Mouse (Mus musculus) brain, embryonic 18.5 days (tissue): ENCODE data around the gene Atp2b1.

ENCODE experiments used
- DNase-seq: peaks from one replicate; pipeline ENCODE4 v3.0.0-alpha.2; 2012; ENCODE audit warnings: low read depth, low spot score

The Atp2b1 gene

DNA sequence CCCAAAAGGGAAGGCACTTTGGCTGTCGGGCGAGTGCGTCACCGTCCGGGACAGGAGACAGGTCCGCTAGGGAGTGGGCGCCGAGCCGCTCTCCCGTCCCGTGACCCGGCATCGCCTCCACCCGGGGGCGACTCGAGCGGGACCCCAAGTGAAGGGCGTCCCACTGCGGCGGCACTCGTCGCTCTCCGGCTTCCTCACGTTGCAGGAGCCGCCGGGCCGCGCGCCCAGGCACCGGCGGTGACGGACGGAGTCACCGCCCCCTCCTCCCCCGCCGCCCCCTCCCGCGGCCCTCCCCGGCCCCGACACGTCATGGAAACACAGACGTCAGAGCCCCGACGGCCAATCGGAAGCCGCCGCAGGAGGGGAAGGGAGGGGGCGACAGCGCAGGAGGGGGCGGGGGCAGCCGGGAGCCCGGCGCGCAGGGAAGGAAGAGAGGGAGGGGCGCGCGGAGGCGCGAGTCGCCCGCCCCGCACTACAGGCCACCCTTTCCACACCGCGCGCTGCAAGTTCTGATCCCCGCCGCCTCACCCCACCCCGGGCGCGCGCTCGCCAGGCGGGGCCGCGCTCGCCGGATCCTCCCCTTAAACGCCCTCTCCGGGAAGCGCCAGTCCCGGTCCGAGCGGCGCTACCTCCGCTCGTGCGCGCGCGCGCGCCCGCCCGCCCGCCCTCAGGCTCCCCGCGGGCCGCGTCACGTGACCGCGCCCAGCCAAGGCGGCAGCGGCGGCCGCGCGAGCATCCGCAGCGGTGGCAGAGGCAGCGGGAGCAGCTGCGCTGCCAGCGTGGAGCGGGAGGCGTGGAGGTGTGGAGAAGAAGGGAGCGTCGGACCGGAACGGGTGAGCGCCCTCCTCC is at the start of gene Atp2b1:
Gene Atp2b1 (plus strand): TSS at position 446 of the 849 bp plus-strand sequence.
- peak; percentile 94 for DNase-seq

DNA sequence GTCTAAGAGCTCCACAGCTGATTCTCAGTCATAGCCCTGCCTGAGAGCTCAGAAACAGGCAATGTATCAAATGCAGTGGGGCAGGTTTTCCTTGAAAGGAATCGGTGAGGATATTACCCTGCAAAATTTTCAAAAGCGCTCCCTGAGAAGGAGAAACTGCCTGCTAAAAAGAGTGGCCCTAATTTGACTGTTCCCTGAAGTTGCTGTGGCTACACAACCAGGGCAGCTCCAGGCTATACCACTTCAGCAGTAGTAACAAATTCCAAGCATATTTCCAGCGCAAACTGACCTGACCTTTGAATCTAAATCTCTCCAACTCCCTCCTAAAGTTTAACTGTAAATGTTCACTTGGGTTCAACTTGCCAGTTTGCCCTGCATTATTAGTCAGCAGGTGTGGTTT is 49.4 kb upstream of the Atp2b1 start:
- no peak for DNase-seq

DNA sequence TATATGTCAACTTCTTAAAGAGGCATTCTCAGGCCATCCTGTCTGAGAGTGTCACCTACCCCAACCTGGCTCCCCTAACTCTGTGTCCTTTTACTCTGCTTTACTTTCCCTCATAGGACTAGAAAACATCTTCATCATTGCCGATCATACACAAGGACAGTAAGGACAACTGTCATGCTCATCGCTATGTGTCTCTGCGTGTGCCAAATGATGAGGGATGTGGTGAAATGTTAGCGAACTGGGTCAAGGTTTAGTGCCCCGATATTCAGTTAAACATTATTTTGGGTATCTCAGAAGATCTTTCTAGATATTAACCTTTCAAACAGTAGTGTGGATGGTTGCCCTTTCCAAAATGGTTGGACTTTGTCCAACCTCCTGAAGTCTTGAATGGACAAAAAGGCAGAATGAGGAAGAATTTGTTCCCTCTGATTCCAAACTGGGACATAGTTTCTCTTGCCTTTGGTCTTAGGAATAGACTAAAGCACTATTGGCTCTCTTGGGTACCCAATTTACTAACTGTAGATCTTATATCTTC is 47.3 kb upstream of the Atp2b1 start:
- no peak for DNase-seq

DNA sequence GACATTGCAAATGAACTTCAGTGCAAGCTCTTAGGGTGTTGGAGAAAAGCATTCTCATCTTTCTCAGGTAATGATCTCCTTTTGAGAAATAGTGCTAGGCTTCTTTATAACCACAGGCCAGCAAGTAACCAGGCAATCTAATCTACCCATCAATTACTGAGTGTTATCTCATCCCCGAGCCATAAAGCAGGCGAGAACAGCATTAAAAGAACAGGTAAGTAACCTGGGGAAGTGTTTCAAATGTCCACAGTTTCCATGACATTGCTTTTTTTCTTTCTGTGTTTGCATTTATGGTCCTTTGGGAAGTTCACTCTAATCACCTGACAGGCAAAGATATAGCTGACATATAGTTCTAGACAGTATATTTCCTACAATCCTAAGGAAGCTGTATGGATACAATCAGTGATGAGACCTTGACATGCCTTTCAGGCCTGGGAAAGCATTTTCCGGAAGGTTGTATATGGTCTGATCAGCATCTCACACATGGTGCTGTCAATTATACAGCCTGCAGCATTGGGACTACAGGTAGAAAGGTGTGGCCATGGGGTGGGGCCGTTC is 45.8 kb upstream of the Atp2b1 start:
- DNase-seq, result no peak

DNA sequence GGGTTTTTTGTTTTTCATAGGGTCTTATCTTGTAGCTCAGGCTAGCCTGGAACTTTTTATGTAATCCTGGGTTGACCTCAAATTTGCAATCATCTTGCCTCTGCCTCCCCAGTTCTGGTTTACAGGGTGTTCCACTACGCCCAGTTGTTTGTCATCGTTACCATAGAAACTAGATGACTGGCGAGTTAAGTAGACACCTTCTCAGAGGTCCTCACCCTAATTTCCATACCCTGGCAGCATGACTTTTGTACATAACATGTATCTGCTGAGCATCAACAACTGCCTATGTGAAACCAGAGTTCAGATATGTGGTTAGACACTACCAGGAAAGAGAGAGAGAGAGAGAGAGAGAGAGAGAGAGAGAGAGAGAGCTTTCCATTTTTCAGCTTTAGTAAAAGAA is 36.4 kb upstream of the Atp2b1 start:
- DNase-seq, result no peak

GRCm38 (mm10) chr10:98878636-98879035 is 35.6 kb upstream of the Atp2b1 start:
- DNase-seq, result no peak

- no peak for DNase-seq
These were observed 34.1 kb upstream of the Atp2b1 start for GRCm38 (mm10) chr10:98880057-98880456.

DNA sequence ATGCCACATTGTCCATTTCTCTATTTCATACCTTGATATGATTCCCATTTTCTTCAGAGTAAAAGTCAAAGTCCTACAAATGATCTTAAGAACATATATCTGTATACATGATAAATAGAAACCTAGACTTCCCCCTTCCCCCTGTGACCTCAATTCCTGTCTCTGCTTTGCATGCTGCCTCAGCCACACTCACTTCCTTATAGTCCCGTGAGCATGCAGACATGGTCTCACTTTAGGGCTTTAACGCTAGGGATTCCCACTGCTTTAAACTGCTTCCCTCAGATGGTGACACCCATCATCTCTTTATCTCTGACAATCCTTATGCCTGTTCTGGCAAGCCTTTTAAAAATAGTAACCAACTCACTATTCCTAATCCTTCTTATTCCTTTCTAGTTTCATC is 33.5 kb upstream of the Atp2b1 start:
- no peak for DNase-seq

- no peak for DNase-seq
These were observed 32.7 kb upstream of the Atp2b1 start for GRCm38 (mm10) chr10:98881492-98881891.

GRCm38 (mm10) chr10:98882587-98882986 is 31.6 kb upstream of the Atp2b1 start:
- DNase-seq, result no peak

GRCm38 (mm10) chr10:98884445-98884844 is 29.8 kb upstream of the Atp2b1 start:
- no peak for DNase-seq

DNA sequence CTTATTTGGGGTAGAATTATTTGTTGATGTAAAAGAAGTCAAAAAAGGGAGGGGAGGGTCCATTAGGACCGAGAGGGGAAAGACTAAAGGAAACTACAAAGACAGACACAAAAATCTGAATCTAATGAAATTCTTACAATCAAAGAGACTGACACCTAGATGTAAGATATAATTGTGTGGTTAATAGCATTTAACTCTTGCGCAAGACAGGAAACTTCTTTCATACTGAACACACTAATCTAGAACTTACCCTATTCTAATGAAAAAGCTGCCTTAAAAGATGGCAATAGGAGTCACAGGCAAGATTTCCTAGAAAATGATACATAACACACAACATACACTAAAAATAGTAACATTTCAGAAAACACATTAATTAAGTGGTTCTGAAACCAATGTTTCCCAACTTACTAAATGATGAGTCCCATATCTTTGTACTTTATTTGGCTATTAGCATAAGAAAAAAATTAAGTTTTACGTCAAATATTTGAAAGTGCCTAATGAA is 27.4 kb upstream of the Atp2b1 start:
- no peak for DNase-seq

- DNase-seq, result no peak
These were observed 22.8 kb upstream of the Atp2b1 start for GRCm38 (mm10) chr10:98891361-98891760.

DNA sequence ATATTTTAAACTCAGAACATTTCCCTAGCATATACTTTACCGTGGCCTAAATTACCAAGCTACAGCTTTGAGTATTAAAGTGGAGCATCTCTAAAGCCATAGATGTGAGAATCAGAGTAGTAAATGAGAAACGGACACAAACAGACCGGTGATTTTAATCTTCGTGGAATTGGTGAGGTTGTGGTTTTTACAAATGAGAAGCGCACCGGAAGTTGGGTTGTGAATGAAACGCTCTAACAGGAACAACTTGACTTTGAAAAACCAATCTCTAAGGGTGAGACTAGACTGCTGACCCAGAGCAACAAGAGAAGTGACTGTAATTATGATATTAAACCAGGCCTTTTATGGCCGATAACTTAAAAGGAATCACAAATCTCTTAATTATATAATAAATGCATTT is 16.7 kb upstream of the Atp2b1 start:
- no peak for DNase-seq

GRCm38 (mm10) chr10:98897913-98898748 is 16.1 kb upstream of the Atp2b1 start:
- DNase-seq, result no peak

GRCm38 (mm10) chr10:98901533-98901932 is 12.7 kb upstream of the Atp2b1 start:
- no peak for DNase-seq

DNA sequence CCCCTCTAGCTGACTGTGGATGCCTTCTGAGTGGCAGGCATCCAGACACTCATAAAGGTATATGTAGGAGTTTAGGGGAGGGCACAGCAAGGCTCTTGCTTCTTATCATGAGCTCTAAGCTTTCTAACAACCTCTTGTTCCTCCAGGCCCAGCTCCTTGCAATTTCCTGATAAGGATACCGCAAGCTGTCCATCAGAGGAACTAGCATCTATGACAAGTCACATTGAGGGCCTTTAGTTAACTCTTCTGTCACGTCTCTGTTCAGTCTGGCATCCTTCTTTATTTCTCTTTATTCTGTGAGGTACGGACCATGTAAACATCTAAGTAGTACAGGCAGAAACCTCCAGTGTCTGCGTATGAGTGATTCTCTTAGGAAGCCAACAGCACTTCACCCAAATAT is 8.2 kb upstream of the Atp2b1 start:
- no peak for DNase-seq

DNA sequence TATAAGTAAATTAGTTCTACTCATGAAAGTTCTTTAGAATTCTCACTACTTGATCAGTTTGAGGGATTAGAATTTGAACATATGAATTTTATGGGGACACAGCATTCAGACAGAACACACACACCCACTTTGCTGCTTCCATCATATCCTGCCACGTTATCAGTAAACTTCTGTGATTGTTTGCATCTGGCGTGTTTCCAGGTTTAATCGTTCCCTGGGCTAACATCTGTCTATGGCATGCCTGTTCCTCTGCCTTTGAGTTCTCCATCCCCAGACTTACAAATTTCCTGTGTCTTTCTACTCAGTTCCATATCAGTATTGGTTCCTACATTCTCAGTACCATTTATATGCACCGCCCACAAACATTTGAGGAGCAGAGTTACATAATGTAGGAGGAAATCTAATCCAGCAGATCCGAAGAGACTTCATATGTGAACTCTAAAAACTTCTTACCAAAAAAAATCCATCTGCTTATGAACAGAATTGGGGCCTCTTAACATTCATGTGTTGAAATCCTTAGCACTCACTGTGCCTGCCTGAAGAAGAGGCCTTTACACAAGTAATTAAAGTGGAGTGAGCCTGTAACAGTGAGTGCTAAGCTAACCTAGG is 7.2 kb upstream of the Atp2b1 start:
- no peak for DNase-seq

DNA sequence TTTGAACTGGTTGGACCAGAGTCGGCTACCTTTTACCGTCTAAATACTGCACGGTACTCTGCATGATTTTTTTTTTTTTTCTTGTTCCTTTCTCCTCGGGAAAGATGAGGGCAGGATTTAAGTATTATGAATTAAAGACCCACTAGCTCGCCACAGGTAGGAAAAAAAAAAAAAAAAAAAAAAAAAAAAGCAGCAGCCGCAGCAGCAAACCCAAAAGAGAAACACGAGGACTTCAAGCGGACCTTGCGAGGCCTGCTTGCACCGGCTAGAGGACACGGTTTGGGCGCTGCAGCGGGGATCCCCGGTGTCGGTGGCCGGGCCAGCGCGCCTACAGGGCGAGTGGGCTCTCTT is 621 bp upstream of the Atp2b1 start:
- DNase-seq, result no peak

DNA sequence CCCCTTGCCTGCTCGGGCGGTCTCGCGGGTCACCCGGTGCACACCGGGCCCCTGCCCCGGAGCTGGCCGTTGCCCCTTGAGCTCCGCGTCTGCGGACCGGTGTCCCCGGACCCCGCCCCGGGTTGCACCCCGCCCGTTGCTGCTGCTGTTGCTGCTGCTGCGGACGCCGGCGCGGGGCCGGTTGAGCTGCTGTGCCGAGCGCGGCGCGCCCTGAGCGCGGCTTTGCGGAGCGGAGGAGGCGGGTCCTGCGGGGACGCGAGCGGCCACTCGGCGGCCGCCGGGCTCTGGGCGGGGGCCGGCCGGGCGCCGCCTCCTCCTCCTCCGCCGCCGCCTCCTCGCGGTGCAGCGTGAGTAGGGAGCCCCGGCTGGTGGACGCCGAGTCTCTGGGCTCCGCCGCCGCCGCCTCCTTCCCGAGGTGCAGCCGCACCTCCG is 620 bp downstream of the Atp2b1 start:
- DNase-seq, result peak; percentile 56

DNA sequence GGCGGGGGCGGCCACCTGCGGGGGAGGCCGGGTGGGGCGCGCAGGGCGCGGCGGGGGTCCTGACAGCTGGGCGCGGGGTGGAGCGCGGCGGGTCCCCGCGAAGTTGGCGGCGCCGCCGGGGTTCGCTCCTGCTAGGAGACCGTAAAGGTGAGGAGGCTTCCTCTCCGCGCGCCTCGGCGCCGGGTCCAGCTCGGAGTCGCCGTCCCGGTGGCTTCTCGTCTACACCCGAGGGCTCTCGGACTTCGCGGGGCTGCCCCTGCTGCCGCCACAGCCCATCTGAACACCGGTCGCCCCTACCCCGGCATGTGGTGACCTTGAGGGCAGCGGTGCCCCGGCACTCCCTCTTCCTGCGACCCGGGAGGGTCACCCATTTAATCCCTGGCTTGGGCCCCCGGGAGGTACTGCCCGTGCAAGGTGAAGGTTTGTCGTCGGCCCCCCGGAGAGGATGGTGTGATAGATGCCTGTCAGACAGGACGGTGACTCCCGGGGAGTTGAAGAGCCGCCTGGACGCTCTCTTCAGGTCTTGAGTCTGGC is 1.3 kb downstream of the Atp2b1 start:
- no peak for DNase-seq
